Mouse (Mus musculus) megakaryocyte, embryonic 14.5 days (primary cell): ENCODE results near the gene Pamr1. TPM values are rescaled to one million over a fixed set of nuclear protein-coding genes. Genes with fewer than 3 reads are reported as not detected.

Experiments
- H3K27me3 ChIP-seq: replicated peaks from 2 replicates; pipeline ENCODE3; 2012; ENCODE audit warnings: inconsistent platforms
- H3K36me3 ChIP-seq: replicated peaks from 2 replicates; pipeline ENCODE3; 2012; ENCODE audit warnings: low read length, inconsistent platforms, mixed read lengths
- H3K4me1 ChIP-seq: 2 replicates; pipeline ENCODE4 v1.6.1; 2012; ENCODE audit warnings: inconsistent platforms
- H3K4me3 ChIP-seq: replicated peaks from 2 replicates; pipeline ENCODE3; 2012; ENCODE audit warnings: moderate library complexity, mild to moderate bottlenecking, inconsistent platforms
- H3K9me3 ChIP-seq: 2 replicates; pipeline ENCODE4 v1.6.1; 2012; ENCODE audit warnings: inconsistent platforms
- FLI1 ChIP-seq: IDR thresholded peaks from 2 replicates; pipeline ENCODE4 v1.6.1; 2012; ENCODE audit warnings: low read length, inconsistent platforms, mixed read lengths
- GATA1 ChIP-seq: IDR thresholded peaks from 3 replicates; pipeline ENCODE4 v1.6.1; 2012; ENCODE audit warnings: mixed read lengths, low read length, inconsistent platforms, borderline replicate concordance
- polyA plus RNA-seq: library from polyadenylated mRNA; stranded (reverse); fragments of >175 nt; gene quantifications from 2 replicates; pipeline ENCODE4 v1.2.3, GENCODE M21; 2012; ENCODE audit warnings: low replicate concordance; ENCODE audit not compliant: insufficient read depth

The Pamr1 gene
- not detected in 2 replicates for polyA plus RNA-seq

GRCm38 (mm10) chr2:102549611-102550266, at the start of gene Pamr1:
Gene Pamr1 (plus strand): TSS chr2:102550012.
- TF ChIP-seq FLI1 (no peak), GATA1 (no peak)
- H3K4me3 ChIP-seq: no peak within 1 kb of the TSS
- H3K27me3 ChIP-seq: peaks cover 46% of the 10 kb centered on the region
- H3K4me1 ChIP-seq: peaks cover 7% of the 10 kb centered on the region; the same call in 1 of the 2 replicates
- H3K9me3 ChIP-seq: peaks cover 5% of the 10 kb centered on the region
- no peaks in the 10 kb centered on the region for H3K36me3 ChIP-seq

- Histone ChIP-seq H3K36me3 (no peaks in the 10 kb centered on the region), H3K4me3 (no peak overlapping the region), H3K4me1 (peaks cover 5% of the 10 kb centered on the region), H3K27me3 (peaks cover 4% of the 10 kb centered on the region), H3K9me3 (0 out of 2 replicates have a peak, but pooled peaks cover under 1% of the 10 kb centered on the region)
- TF ChIP-seq GATA1: no peak
- no peak for TF ChIP-seq FLI1
Observed at GRCm38 (mm10) chr2:102507633-102508032, 42.2 kb upstream of the Pamr1 start.

- Histone ChIP-seq H3K27me3 (peaks cover 4% of the 10 kb centered on the region), H3K4me3 (no peak overlapping the region), H3K9me3 (peaks cover 6% of the 10 kb centered on the region), H3K36me3 (no peaks in the 10 kb centered on the region), H3K4me1 (peaks cover 5% of the 10 kb centered on the region)
- no peak for TF ChIP-seq GATA1
- TF ChIP-seq FLI1: no peak
Observed at GRCm38 (mm10) chr2:102508154-102508553, 41.7 kb upstream of the Pamr1 start.

GRCm38 (mm10) chr2:102519956-102520355, 29.9 kb upstream of the Pamr1 start:
- H3K9me3 ChIP-seq: peaks cover 6% of the 10 kb centered on the region
- TF ChIP-seq FLI1 (no peak), GATA1 (no peak)

GRCm38 (mm10) chr2:102527563-102527962, 22.2 kb upstream of the Pamr1 start:
- H3K4me1 ChIP-seq: no peaks in the 10 kb centered on the region
- TF ChIP-seq GATA1: no peak
- no peak for TF ChIP-seq FLI1
- H3K4me3 ChIP-seq: no peak overlapping the region
- peaks cover 4% of the 10 kb centered on the region for H3K27me3 ChIP-seq
- H3K9me3 ChIP-seq: peaks cover 6% of the 10 kb centered on the region
- no peaks in the 10 kb centered on the region for H3K36me3 ChIP-seq

More at GRCm38 (mm10) chr2:102519956-102520355, 29.9 kb upstream of the Pamr1 start:
- peaks cover 2% of the 10 kb centered on the region for H3K27me3 ChIP-seq
- no peaks in the 10 kb centered on the region for H3K4me1 ChIP-seq
- H3K4me3 ChIP-seq: no peak overlapping the region
- H3K36me3 ChIP-seq: no peaks in the 10 kb centered on the region

GRCm38 (mm10) chr2:102533437-102533836, 16.4 kb upstream of the Pamr1 start:
- no peaks in the 10 kb centered on the region for H3K36me3 ChIP-seq
- no peaks in the 10 kb centered on the region; the same call in 1 of the 2 replicates for H3K4me1 ChIP-seq
- no peaks in the 10 kb centered on the region for H3K9me3 ChIP-seq
- peaks cover 11% of the 10 kb centered on the region for H3K27me3 ChIP-seq
- TF ChIP-seq GATA1 (no peak), FLI1 (no peak)
- H3K4me3 ChIP-seq: no peak overlapping the region

GRCm38 (mm10) chr2:102536766-102537165, 13.0 kb upstream of the Pamr1 start:
- TF ChIP-seq GATA1 (no peak), FLI1 (no peak)
- no peaks in the 10 kb centered on the region for H3K36me3 ChIP-seq
- peaks cover 27% of the 10 kb centered on the region for H3K27me3 ChIP-seq
- H3K9me3 ChIP-seq: no peaks in the 10 kb centered on the region
- H3K4me3 ChIP-seq: no peak overlapping the region
- H3K4me1 ChIP-seq: peaks cover 4% of the 10 kb centered on the region

GRCm38 (mm10) chr2:102540438-102541230, 9.2 kb upstream of the Pamr1 start:
- H3K4me1 ChIP-seq: peaks cover 4% of the 10 kb centered on the region
- H3K4me3 ChIP-seq: no peak overlapping the region
- H3K36me3 ChIP-seq: no peaks in the 10 kb centered on the region
- peaks cover 38% of the 10 kb centered on the region for H3K27me3 ChIP-seq
- no peaks in the 10 kb centered on the region for H3K9me3 ChIP-seq
- no peak for TF ChIP-seq FLI1
- no peak for TF ChIP-seq GATA1

- no peaks in the 10 kb centered on the region for H3K36me3 ChIP-seq
- peaks cover 4% of the 10 kb centered on the region for H3K4me1 ChIP-seq
- peaks cover 38% of the 10 kb centered on the region for H3K27me3 ChIP-seq
- H3K4me3 ChIP-seq: no peak overlapping the region
- TF ChIP-seq FLI1 (no peak), GATA1 (no peak)
- H3K9me3 ChIP-seq: no peaks in the 10 kb centered on the region
Observed at GRCm38 (mm10) chr2:102541404-102542125, 8.2 kb upstream of the Pamr1 start.
